Mouse (Mus musculus) spleen, adult 2 months (tissue): Measurements from ENCODE around the gene Dlgap4.

ENCODE experiments used
- CTCF ChIP-seq: fragments of 200-500 bp; IDR thresholded peaks from 2 replicates; pipeline ENCODE4 v1.5.1; 2011; ENCODE audit warnings: mild to moderate bottlenecking, inconsistent platforms; ENCODE audit not compliant: insufficient read depth, insufficient read length, insufficient replicate concordance; ENCODE audit errors: extremely low read depth
- POLR2A ChIP-seq: fragments of 200-500 bp; IDR thresholded peaks from 2 replicates; pipeline ENCODE4 v1.6.1; 2011; ENCODE audit warnings: low read depth, low read length, inconsistent platforms

- TF ChIP-seq POLR2A = no peak
- no peak for TF ChIP-seq CTCF
These were observed 29.2 kb upstream of the Dlgap4 start for GRCm38 (mm10) chr2:156584154-156584796.
